Mouse (Mus musculus) CH12.LX (cell line): ENCODE results near the gene BC048403. TPM values are rescaled to one million over a fixed set of nuclear protein-coding genes. Genes with fewer than 3 reads are reported as not detected.

ENCODE experiments used
- DNase-seq: peaks from one replicate; pipeline ENCODE4 v3.0.0-alpha.2; 2013; ENCODE audit errors: extremely low read depth
- H3K27ac ChIP-seq: 2 replicates; pipeline ENCODE4 v1.5.1; 2012; ENCODE audit warnings: low read depth, mild to moderate bottlenecking, control low read depth, moderate library complexity; ENCODE audit not compliant: insufficient read depth
- H3K27me3 ChIP-seq: replicated peaks from 2 replicates; pipeline ENCODE3; 2012; ENCODE audit warnings: inconsistent platforms
- H3K36me3 ChIP-seq, 2 experiments: replicated peaks in 1 of 2; 2 replicates each; pipeline versions ENCODE3 to v1.6.1; 2012; ENCODE audit warnings: inconsistent platforms in 1 of 2, low read length in 1 of 2, mild to moderate bottlenecking in 1 of 2, mixed read lengths in 1 of 2, moderate library complexity in 1 of 2; ENCODE audit not compliant: control insufficient read depth in 1 of 2, insufficient read depth in 1 of 2
- H3K4me1 ChIP-seq, 2 experiments: 2 replicates each; pipeline ENCODE4 v1.6.1; 2012; ENCODE audit warnings: inconsistent platforms in 1 of 2, moderate library complexity in 1 of 2; ENCODE audit not compliant: insufficient read depth in 2 of 2, control insufficient read depth in 1 of 2
- H3K4me2 ChIP-seq: 2 replicates; pipeline ENCODE4 v1.6.1; 2012; ENCODE audit warnings: low read depth, mild to moderate bottlenecking, control low read depth; ENCODE audit not compliant: poor library complexity, insufficient read depth, severe bottlenecking
- H3K4me3 ChIP-seq, 3 experiments: fragments of 150-350 bp in 1 of 3; sonication (generic) in 1 of 3; replicated peaks in 1 of 3; 2 replicates each; pipeline versions ENCODE3 to v1.5.1; 2011 to 2012; ENCODE audit warnings: low read depth in 2 of 3, low read length in 2 of 3, mild to moderate bottlenecking in 2 of 3, moderate library complexity in 2 of 3, control low read depth in 1 of 3, improper control_type of control experiment in 1 of 3, inconsistent platforms in 1 of 3, mixed read lengths in 1 of 3; ENCODE audit not compliant: poor library complexity in 1 of 3
- H3K79me2 ChIP-seq: replicated peaks from 2 replicates; pipeline ENCODE4 v1.6.1; 2012; ENCODE audit warnings: mild to moderate bottlenecking, moderate library complexity; ENCODE audit not compliant: control insufficient read depth, poor library complexity, insufficient read depth, severe bottlenecking; ENCODE audit errors: extremely low read depth
- H3K9ac ChIP-seq: 2 replicates; pipeline ENCODE4 v1.6.1; 2012; ENCODE audit warnings: low read depth, mild to moderate bottlenecking, control low read depth, moderate library complexity; ENCODE audit not compliant: insufficient read depth
- H3K9me3 ChIP-seq: replicated peaks from 2 replicates; pipeline ENCODE3; 2012; ENCODE audit warnings: low read length, inconsistent platforms, mixed read lengths
- CTCF ChIP-seq, 2 experiments: IDR thresholded peaks in 1 of 2; conservative IDR thresholded peaks in 1 of 2; 2 replicates each; pipeline ENCODE4 v1.5.1; 2011 to 2012; ENCODE audit warnings: low read depth in 2 of 2, low read length in 2 of 2, improper control_type of control experiment in 1 of 2, inconsistent platforms in 1 of 2, mild to moderate bottlenecking in 1 of 2, moderate library complexity in 1 of 2
- E2F4 ChIP-seq: IDR thresholded peaks from 2 replicates; pipeline ENCODE4 v1.6.1; 2011; ENCODE audit warnings: low read depth, low read length, improper control_type of control experiment; ENCODE audit not compliant: insufficient replicate concordance
- ELF1 ChIP-seq: IDR thresholded peaks from 2 replicates; pipeline ENCODE4 v1.6.1; 2014; ENCODE audit warnings: low read depth, mild to moderate bottlenecking, inconsistent platforms, low read length, improper control_type of control experiment
- EP300 ChIP-seq: IDR thresholded peaks from 2 replicates; pipeline ENCODE4 v1.6.1; 2011; ENCODE audit warnings: low read length, improper control_type of control experiment
- ETS1 ChIP-seq: conservative IDR thresholded peaks from 2 replicates; pipeline ENCODE4 v1.6.1; 2012; ENCODE audit warnings: low read depth, mild to moderate bottlenecking, inconsistent platforms, low read length, improper control_type of control experiment, moderate library complexity
- GABPA ChIP-seq: IDR thresholded peaks from 2 replicates; pipeline ENCODE4 v1.6.1; 2012; ENCODE audit warnings: low read depth, low read length, improper control_type of control experiment, inconsistent platforms; ENCODE audit not compliant: insufficient replicate concordance
- HCFC1 ChIP-seq: IDR thresholded peaks from 2 replicates; pipeline ENCODE4 v1.6.1; 2012; ENCODE audit warnings: low read depth, mild to moderate bottlenecking, inconsistent platforms, low read length, improper control_type of control experiment
- JUND ChIP-seq: conservative IDR thresholded peaks from 2 replicates; pipeline ENCODE4 v1.6.1; 2011; ENCODE audit warnings: low read depth, low read length, improper control_type of control experiment
- MAZ ChIP-seq: IDR thresholded peaks from 2 replicates; pipeline ENCODE4 v1.6.1; 2012; ENCODE audit warnings: low read depth, mild to moderate bottlenecking, inconsistent platforms, low read length, improper control_type of control experiment, moderate library complexity
- POLR2A ChIP-seq: IDR thresholded peaks from 2 replicates; pipeline ENCODE4 v1.6.1; 2011; ENCODE audit warnings: low read depth, mild to moderate bottlenecking, improper control_type of control experiment, low read length
- POLR2AphosphoS2 ChIP-seq: IDR thresholded peaks from 2 replicates; pipeline ENCODE4 v1.6.1; 2011; ENCODE audit warnings: low read depth, low read length, improper control_type of control experiment
- RAD21 ChIP-seq: IDR thresholded peaks from 2 replicates; pipeline ENCODE4 v1.6.1; 2011; ENCODE audit warnings: low read depth, mild to moderate bottlenecking, low read length, improper control_type of control experiment, moderate library complexity
- RCOR1 ChIP-seq: conservative IDR thresholded peaks from 2 replicates; pipeline ENCODE4 v1.6.1; 2012; ENCODE audit warnings: low read depth, mild to moderate bottlenecking, inconsistent platforms, low read length, improper control_type of control experiment
- UBTF ChIP-seq: IDR thresholded peaks from 2 replicates; pipeline ENCODE4 v1.6.1; 2012; ENCODE audit warnings: low read depth, mild to moderate bottlenecking, inconsistent platforms, low read length, improper control_type of control experiment, moderate library complexity
- USF2 ChIP-seq: conservative IDR thresholded peaks from 2 replicates; pipeline ENCODE4 v1.6.1; 2011; ENCODE audit warnings: low read depth, low read length, improper control_type of control experiment
- ZC3H11A ChIP-seq: IDR thresholded peaks from 2 replicates; pipeline ENCODE4 v1.6.1; 2012; ENCODE audit warnings: low read depth, mild to moderate bottlenecking, inconsistent platforms, low read length, improper control_type of control experiment
- ZNF384 ChIP-seq: IDR thresholded peaks from 2 replicates; pipeline ENCODE4 v1.6.1; 2012; ENCODE audit warnings: low read depth, low read length, improper control_type of control experiment, inconsistent platforms
- dilution Hi-C: fragments of 300-500 bp; cut with MboI; formaldehyde crosslinking; loops from 2 replicates; pipeline ENCODE4 v1.14.3; 2020; ENCODE audit warnings: low sequenced_read_pairs; ENCODE audit not compliant: extremely low pct_unique_long_range_greater_than_20kb, extremely low pct_ligation_motif_present
- in situ Hi-C: fragments of 300-500 bp; cut with MboI; formaldehyde crosslinking; loops from 3 replicates; pipeline ENCODE4 v1.14.3; 2019; ENCODE audit warnings: low sequenced_read_pairs, low pct_ligation_motif_present, low pct_unique_long_range_greater_than_20kb, mixed read lengths
- polyA plus RNA-seq: library from polyadenylated mRNA; unstranded; fragments of >175 nt; gene quantifications from 2 replicates; pipeline ENCODE4 v1.2.1, GENCODE M21; 2012; ENCODE audit warnings: low read depth; ENCODE audit not compliant: insufficient read length
- total RNA-seq, 2 experiments: library from RNA; depleted of rRNA; stranded (reverse); fragments of 300-350 nt in 1 of 2; fragments of >200 nt in 1 of 2; gene quantifications; 2 replicates each; pipeline ENCODE4 v1.2.3; 2012 to 2014

The BC048403 gene
- total and polyA plus RNA-seq, 3 experiments = 2.2 to 11.9 (median 4.0) TPM

DNA sequence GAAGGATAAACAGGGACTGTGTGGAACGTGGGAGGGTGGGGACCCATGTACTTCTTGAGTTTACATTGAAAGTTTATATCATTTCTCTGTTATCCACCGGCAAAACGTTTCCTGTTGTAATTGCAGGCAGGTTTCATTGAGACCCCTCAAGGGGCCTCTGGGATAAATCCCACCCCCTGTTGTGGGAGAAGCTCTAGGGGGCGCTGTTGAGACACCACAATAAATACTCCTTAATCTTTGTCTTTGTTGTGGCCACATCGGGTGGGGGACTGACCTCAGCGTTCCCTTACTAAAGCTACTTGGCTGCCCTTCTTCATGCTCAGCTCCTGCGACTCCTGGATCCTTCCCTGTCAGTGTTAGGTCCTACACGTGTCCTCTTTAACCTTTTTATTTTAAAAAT, 19.4 kb downstream of the BC048403 start:
- Histone ChIP-seq H3K27ac (no peak overlapping the region), H3K9me3 (no peaks in the 10 kb centered on the region), H3K4me1 (peaks cover 4 to 26% of the 10 kb centered on the region in 2 experiments; a peak in 3 of 4 replicates), H3K79me2 (no peaks in the 10 kb centered on the region), H3K36me3 (no peaks in the 10 kb centered on the region), H3K27me3 (no peaks in the 10 kb centered on the region), H3K4me3 (no peak overlapping the region)
- in situ Hi-C loops = loop anchor here (25.0 kb wide), 1 partner anchor 303 kb away; no protein-coding TSS in a partner anchor
- dilution Hi-C loops = no loop called here
- TF ChIP-seq CTCF (conservative IDR thresholded peaks at IDR 0.05 in 1 of 2, IDR thresholded peaks at IDR 0.05 in 1 of 2; ENCODE audit: low read depth in 2 of 2, low read length in 2 of 2) = peak; percentile 23 to 51; a peak in 2 of 4 replicates
- peak; percentile 11 for TF ChIP-seq RAD21
- TF ChIP-seq ELF1 = no peak
- TF ChIP-seq, all 38 proteins: peak for 2
- Histone ChIP-seq H3K9ac (no peak overlapping the region), H3K4me2 (no peak overlapping the region)
- DNase-seq = no peak

DNA sequence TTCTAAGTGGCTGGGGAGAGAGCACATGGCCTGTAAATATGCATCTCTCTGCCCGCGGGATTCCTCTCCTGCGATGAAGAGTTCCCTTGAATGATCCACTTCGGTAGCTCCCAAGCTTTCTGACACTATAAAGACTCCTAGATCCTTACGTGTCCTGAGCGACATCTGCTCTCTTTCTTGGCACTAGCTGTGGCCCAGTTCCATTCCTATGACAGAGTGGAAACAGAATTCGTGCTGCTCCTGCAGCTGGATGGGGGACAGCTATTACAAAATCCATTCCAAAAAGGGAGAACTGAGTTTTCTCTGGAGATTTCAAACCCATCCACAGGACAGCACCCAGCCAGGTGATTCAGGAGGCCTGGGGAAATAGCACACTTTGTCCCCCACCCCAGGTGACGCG, 22.4 kb downstream of the BC048403 start:
- no peaks in the 10 kb centered on the region for H3K9me3 ChIP-seq
- H3K9ac ChIP-seq = no peak overlapping the region
- TF ChIP-seq POLR2A (no peak), MAZ (no peak), HCFC1 (no peak), JUND (no peak), POLR2AphosphoS2 (no peak), GABPA (no peak), RCOR1 (no peak), ZC3H11A (no peak), USF2 (no peak), E2F4 (no peak), ETS1 (no peak), ZNF384 (no peak), UBTF (no peak), RAD21 (no peak), EP300 (no peak), CTCF (conservative IDR thresholded peaks at IDR 0.05 in 1 of 2, IDR thresholded peaks at IDR 0.05 in 1 of 2; ENCODE audit: low read depth in 2 of 2, low read length in 2 of 2) (no peak)
- in situ Hi-C loops (loop anchor here (10.0 to 25.0 kb wide), 2 partner anchors 67 to 300 kb away; no protein-coding TSS in a partner anchor), dilution Hi-C loops (no loop called here)
- no peak overlapping the region for H3K4me3 ChIP-seq
- no peaks in the 10 kb centered on the region for H3K36me3 ChIP-seq
- DNase-seq = no peak
- no peaks in the 10 kb centered on the region for H3K27me3 ChIP-seq
- H3K4me1 ChIP-seq = no peaks in the 10 kb centered on the region
- H3K79me2 ChIP-seq = no peaks in the 10 kb centered on the region
- no peak overlapping the region for H3K4me2 ChIP-seq
- H3K27ac ChIP-seq = no peak overlapping the region
